Mouse (Mus musculus) heart, embryonic 11.5 days (tissue): ENCODE measurements at regions not wholly inside any gene's neighbourhood (a gene's known extent, or its start where the extent isn't known, plus 50 kb on each side); places are given as distances from the start of the nearest gene placed in this dataset.

Source experiments
- ATAC-seq: fragments of 200-750 bp; cut with Nextera tagmentation; replicated peaks from 2 replicates; pipeline ENCODE4 v1.8.0; 2017; ENCODE audit warnings: moderate library complexity; ENCODE audit not compliant: insufficient number of reproducible peaks, low FRiP score, low TSS enrichment
- H3K27ac ChIP-seq: fragments of 300-500 bp; sonication (generic); 2 replicates; pipeline ENCODE4 v1.5.1; 2014; ENCODE audit warnings: mild to moderate bottlenecking, low read depth, low read length
- H3K27me3 ChIP-seq: fragments of 300-500 bp; sonication (generic); 2 replicates; pipeline ENCODE4 v1.6.1; 2014; ENCODE audit warnings: mild to moderate bottlenecking, low read length, mixed read lengths; ENCODE audit not compliant: control insufficient read depth, insufficient read depth
- H3K36me3 ChIP-seq: fragments of 300-500 bp; sonication (generic); 2 replicates; pipeline ENCODE4 v1.6.1; 2014; ENCODE audit warnings: mild to moderate bottlenecking, low read length, moderate library complexity, mixed read lengths; ENCODE audit not compliant: control insufficient read depth, insufficient read depth
- H3K4me1 ChIP-seq: fragments of 300-500 bp; sonication (generic); 2 replicates; pipeline ENCODE4 v1.6.1; 2014; ENCODE audit warnings: low read length; ENCODE audit not compliant: control insufficient read depth, insufficient read depth
- H3K4me2 ChIP-seq: fragments of 300-500 bp; sonication (generic); 2 replicates; pipeline ENCODE4 v1.6.1; 2014; ENCODE audit warnings: mild to moderate bottlenecking, moderate library complexity
- H3K4me3 ChIP-seq: fragments of 300-500 bp; sonication (generic); 2 replicates; pipeline ENCODE4 v1.5.1; 2014; ENCODE audit warnings: low read depth, low read length
- H3K9ac ChIP-seq: fragments of 300-500 bp; sonication (generic); 2 replicates; pipeline ENCODE4 v1.6.1; 2014; ENCODE audit warnings: mild to moderate bottlenecking, low read depth, low read length, moderate library complexity
- H3K9me3 ChIP-seq: fragments of 300-500 bp; sonication (generic); replicated peaks from 2 replicates; pipeline ENCODE4 v1.6.1; 2016; ENCODE audit warnings: low read length; ENCODE audit not compliant: control insufficient read depth
- WGBS: fragments of 180-500 bp; shearing (Covaris S2); extraction: QIAGEN DNeasy Blood & Tissue Kit; methylation state at CpG from one replicate; pipeline ENCODE4 v1.1.7; 2014; ENCODE audit not compliant: insufficient replicate concordance; 5-methylcytosine and 5-hydroxymethylcytosine counted together

GRCm38 (mm10) chrX:12365582-12366323, 205.6 kb upstream of the Bcor start:
- H3K9ac ChIP-seq, result no peak overlapping the region
- no peaks in the 10 kb centered on the region for H3K4me1 ChIP-seq
- H3K27me3 ChIP-seq, result peaks cover 6% of the 10 kb centered on the region; the same call in 1 of the 2 replicates
- no peak overlapping the region for H3K4me2 ChIP-seq
- ATAC-seq, result no peak
- 51% methylated on average over 12 of the region's 12 CpGs for WGBS
- no peak overlapping the region for H3K4me3 ChIP-seq
- no peaks in the 10 kb centered on the region; the same call in 1 of the 2 replicates for H3K9me3 ChIP-seq
- no peaks in the 10 kb centered on the region for H3K36me3 ChIP-seq
- H3K27ac ChIP-seq, result no peak overlapping the region

GRCm38 (mm10) chrX:12366801-12367200, 206.6 kb upstream of the Bcor start:
- no peaks in the 10 kb centered on the region; the same call in 1 of the 2 replicates for H3K9me3 ChIP-seq
- H3K4me2 ChIP-seq, result no peak overlapping the region
- H3K27ac ChIP-seq, result no peak overlapping the region
- ATAC-seq, result no peak
- no peak overlapping the region for H3K4me3 ChIP-seq
- H3K36me3 ChIP-seq, result no peaks in the 10 kb centered on the region
- peaks cover 6% of the 10 kb centered on the region; the same call in 1 of the 2 replicates for H3K27me3 ChIP-seq
- no peak overlapping the region for H3K9ac ChIP-seq
- H3K4me1 ChIP-seq, result no peaks in the 10 kb centered on the region
- 78% methylated on average over 6 of the region's 6 CpGs for WGBS

GRCm38 (mm10) chrX:12373670-12374069, 213.5 kb upstream of the Bcor start:
- no peak overlapping the region for H3K4me2 ChIP-seq
- H3K4me3 ChIP-seq, result no peak overlapping the region
- H3K4me1 ChIP-seq, result no peaks in the 10 kb centered on the region
- H3K36me3 ChIP-seq, result no peaks in the 10 kb centered on the region
- WGBS, result 57% methylated on average over 6 of the region's 6 CpGs
- ATAC-seq, result no peak
- H3K27me3 ChIP-seq, result peaks cover 4% of the 10 kb centered on the region; the same call in 1 of the 2 replicates
- no peak overlapping the region for H3K9ac ChIP-seq
- no peaks in the 10 kb centered on the region; the same call in 1 of the 2 replicates for H3K9me3 ChIP-seq
- H3K27ac ChIP-seq, result no peak overlapping the region

GRCm38 (mm10) chrX:12375796-12376195, 211.8 kb upstream of the Atp6ap2 start:
- WGBS, result 57% methylated on average over 1 of the region's 1 CpGs
- Histone ChIP-seq H3K27me3 (peaks cover 4% of the 10 kb centered on the region; the same call in 1 of the 2 replicates), H3K9me3 (no peaks in the 10 kb centered on the region), H3K4me2 (no peak overlapping the region), H3K4me3 (no peak overlapping the region), H3K36me3 (no peaks in the 10 kb centered on the region), H3K9ac (no peak overlapping the region), H3K4me1 (no peaks in the 10 kb centered on the region), H3K27ac (no peak overlapping the region)
- ATAC-seq, result no peak

- no peaks in the 10 kb centered on the region for H3K9me3 ChIP-seq
- H3K27me3 ChIP-seq, result peaks cover 4% of the 10 kb centered on the region; the same call in 1 of the 2 replicates
- no peaks in the 10 kb centered on the region for H3K4me1 ChIP-seq
- no peaks in the 10 kb centered on the region for H3K36me3 ChIP-seq
- ATAC-seq, result no peak
- H3K27ac ChIP-seq, result no peak overlapping the region
- no peak overlapping the region for H3K9ac ChIP-seq
- 65% methylated on average over 6 of the region's 6 CpGs for WGBS
- H3K4me2 ChIP-seq, result no peak overlapping the region
- H3K4me3 ChIP-seq, result no peak overlapping the region
These were observed 211.2 kb upstream of the Atp6ap2 start for GRCm38 (mm10) chrX:12376238-12376980.

- ATAC-seq, result no peak
- peaks cover 4% of the 10 kb centered on the region; the same call in 1 of the 2 replicates for H3K27me3 ChIP-seq
- H3K36me3 ChIP-seq, result no peaks in the 10 kb centered on the region
- H3K4me3 ChIP-seq, result no peak overlapping the region
- no peak overlapping the region for H3K27ac ChIP-seq
- no peaks in the 10 kb centered on the region for H3K4me1 ChIP-seq
- 48% methylated on average over 7 of the region's 7 CpGs for WGBS
- H3K4me2 ChIP-seq, result no peak overlapping the region
- no peak overlapping the region for H3K9ac ChIP-seq
- no peaks in the 10 kb centered on the region for H3K9me3 ChIP-seq
These were observed 210.2 kb upstream of the Atp6ap2 start for GRCm38 (mm10) chrX:12377441-12377840.

- WGBS, result 75% methylated on average over 7 of the region's 7 CpGs
- no peak overlapping the region for H3K4me2 ChIP-seq
- H3K9ac ChIP-seq, result no peak overlapping the region
- no peak overlapping the region for H3K4me3 ChIP-seq
- no peaks in the 10 kb centered on the region for H3K36me3 ChIP-seq
- no peaks in the 10 kb centered on the region for H3K9me3 ChIP-seq
- ATAC-seq, result no peak
- H3K27me3 ChIP-seq, result no peaks in the 10 kb centered on the region
- no peak overlapping the region for H3K27ac ChIP-seq
- no peaks in the 10 kb centered on the region for H3K4me1 ChIP-seq
These were observed 195.3 kb upstream of the Atp6ap2 start for GRCm38 (mm10) chrX:12392145-12392825.

GRCm38 (mm10) chrX:12409319-12409718, 178.3 kb upstream of the Atp6ap2 start:
- no peaks in the 10 kb centered on the region for H3K4me1 ChIP-seq
- no peaks in the 10 kb centered on the region; the same call in 1 of the 2 replicates for H3K27me3 ChIP-seq
- no peak overlapping the region for H3K4me2 ChIP-seq
- H3K4me3 ChIP-seq, result no peak overlapping the region
- no peaks in the 10 kb centered on the region for H3K9me3 ChIP-seq
- ATAC-seq, result no peak
- 48% methylated on average over 3 of the region's 3 CpGs for WGBS
- H3K9ac ChIP-seq, result no peak overlapping the region
- H3K27ac ChIP-seq, result no peak overlapping the region
- H3K36me3 ChIP-seq, result no peaks in the 10 kb centered on the region
